Mouse (Mus musculus) ES-Bruce4 (cell line): Measurements from ENCODE around the gene Bcl2l13.

Experiments used
- CTCF ChIP-seq: IDR thresholded peaks from one replicate; pipeline ENCODE4 v1.8.1; 2011; ENCODE audit warnings: low read depth, low read length
- EP300 ChIP-seq: IDR thresholded peaks from 2 replicates; pipeline ENCODE4 v1.6.1; 2011; ENCODE audit warnings: low read depth, low read length; ENCODE audit not compliant: insufficient read depth
- POLR2A ChIP-seq: IDR thresholded peaks from one replicate; pipeline ENCODE4 v1.8.1; 2011; ENCODE audit warnings: low read length; ENCODE audit not compliant: insufficient read depth

DNA sequence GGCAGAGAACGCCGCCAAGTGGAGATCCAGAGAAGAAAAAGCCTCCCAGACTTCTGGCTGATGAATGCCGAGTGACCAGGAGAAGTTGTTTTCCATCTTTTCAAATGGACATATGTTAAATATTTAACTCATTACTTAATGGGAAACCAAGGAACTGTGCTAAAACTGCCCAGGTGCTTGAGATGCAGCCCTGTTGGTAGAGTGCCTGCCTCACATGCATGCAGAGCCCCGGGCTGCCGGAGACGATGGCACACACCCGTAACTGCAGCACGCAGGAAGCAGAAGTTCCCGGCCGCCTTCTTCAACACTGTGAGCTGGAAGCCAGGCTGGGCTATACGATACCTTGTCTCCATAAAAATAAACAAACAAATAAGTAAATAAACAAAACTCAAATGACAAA lies 67.9 kb downstream of the Bcl2l13 start:
- no peak for TF ChIP-seq POLR2A
- TF ChIP-seq CTCF: no peak
- no peak for TF ChIP-seq EP300
